Mouse (Mus musculus) forebrain, embryonic 13.5 days (tissue): ENCODE data around the gene Pgap2. TPM values are rescaled to one million over a fixed set of nuclear protein-coding genes. Genes with fewer than 3 reads are reported as not detected.
A peak's percentile ranks its signal among the peaks of the same experiment; 100 is the strongest.

Experiments used
- ATAC-seq: fragments of 200-750 bp; cut with Nextera tagmentation; 2 replicates; pipeline ENCODE4 v1.8.0; 2017
- H3K27ac ChIP-seq: fragments of 300-500 bp; sonication (generic); 2 replicates; pipeline ENCODE4 v1.5.1; 2015; ENCODE audit warnings: inconsistent platforms, mild to moderate bottlenecking, moderate library complexity
- H3K27me3 ChIP-seq: fragments of 300-500 bp; sonication (generic); 2 replicates; pipeline ENCODE4 v1.6.1; 2015; ENCODE audit warnings: mild to moderate bottlenecking, inconsistent platforms
- H3K36me3 ChIP-seq: fragments of 300-500 bp; sonication (generic); 2 replicates; pipeline ENCODE4 v1.6.1; 2015; ENCODE audit warnings: mild to moderate bottlenecking, inconsistent platforms; ENCODE audit not compliant: poor library complexity, severe bottlenecking
- H3K4me1 ChIP-seq: fragments of 300-500 bp; sonication (generic); 2 replicates; pipeline ENCODE4 v1.6.1; 2015; ENCODE audit warnings: inconsistent platforms
- H3K4me2 ChIP-seq: fragments of 300-500 bp; sonication (generic); 2 replicates; pipeline ENCODE4 v1.6.1; 2015; ENCODE audit warnings: inconsistent platforms, mild to moderate bottlenecking, moderate library complexity
- H3K4me3 ChIP-seq: fragments of 300-500 bp; sonication (generic); 2 replicates; pipeline ENCODE4 v1.5.1; 2015; ENCODE audit warnings: mild to moderate bottlenecking, inconsistent platforms
- H3K9ac ChIP-seq: fragments of 300-500 bp; sonication (generic); 2 replicates; pipeline ENCODE4 v1.6.1; 2015; ENCODE audit warnings: mild to moderate bottlenecking, inconsistent platforms
- H3K9me3 ChIP-seq: fragments of 300-500 bp; sonication (generic); replicated peaks from 2 replicates; pipeline ENCODE4 v1.6.1; 2016; ENCODE audit warnings: inconsistent platforms
- WGBS: fragments of 180-500 bp; shearing (Covaris S2); methylation state at CpG from one replicate; pipeline ENCODE4 v1.1.7; 2015; 5-methylcytosine and 5-hydroxymethylcytosine counted together
- polyA plus RNA-seq: library from polyadenylated mRNA; unstranded; fragments of >200 nt; fragmentation: Nextera tagmentation; extraction: Ambion mirVana; gene quantifications from 2 replicates; pipeline ENCODE4 v1.2.1, GENCODE M21; 2015

The Pgap2 gene
- polyA plus RNA-seq, 1 experiment from 2014 or later = 50.6 TPM

- Histone ChIP-seq H3K36me3 (no peaks in the 10 kb centered on the region), H3K9ac (peak overlapping the region; percentile 74; the same call in 1 of the 2 replicates), H3K27ac (no peak overlapping the region), H3K4me3 (peak overlapping the region; percentile 64), H3K9me3 (no peaks in the 10 kb centered on the region), H3K4me1 (peaks cover 4% of the 10 kb centered on the region; the same call in 1 of the 2 replicates), H3K4me2 (peak overlapping the region; percentile 86), H3K27me3 (no peaks in the 10 kb centered on the region)
- ATAC-seq = peak; percentile 77
- WGBS = under 1% methylated on average over 9 of the region's 13 CpGs
Observed at GRCm38 (mm10) chr7:102222336-102222735, 12.3 kb downstream of the Pgap2 start.

- Histone ChIP-seq H3K36me3 (0 out of 2 replicates have a peak, but pooled peaks cover 2% of the 10 kb centered on the region), H3K9me3 (no peaks in the 10 kb centered on the region), H3K9ac (peak overlapping the region; percentile 74), H3K27ac (no peak overlapping the region), H3K4me2 (peak overlapping the region; percentile 86), H3K27me3 (no peaks in the 10 kb centered on the region), H3K4me1 (peaks cover 4% of the 10 kb centered on the region; the same call in 1 of the 2 replicates), H3K4me3 (peak overlapping the region; percentile 64)
- WGBS = 2% methylated on average over 26 of the region's 31 CpGs
- peak; percentile 90 for ATAC-seq
Observed at GRCm38 (mm10) chr7:102222830-102223556, 13.0 kb downstream of the Pgap2 start.

- WGBS = 94% methylated on average over 5 of the region's 5 CpGs
- Histone ChIP-seq H3K4me3 (no peak overlapping the region), H3K4me2 (no peak overlapping the region)
Observed at GRCm38 (mm10) chr7:102223883-102224738, 14.1 kb downstream of the Pgap2 start.

GRCm38 (mm10) chr7:102226051-102226450, 16.0 kb downstream of the Pgap2 start:
- H3K4me2 ChIP-seq = no peak overlapping the region
- no peak overlapping the region for H3K9ac ChIP-seq
- no peaks in the 10 kb centered on the region for H3K27me3 ChIP-seq
- ATAC-seq = no peak
- peaks cover 4% of the 10 kb centered on the region; the same call in 1 of the 2 replicates for H3K4me1 ChIP-seq
- H3K9me3 ChIP-seq = no peaks in the 10 kb centered on the region
- no peak overlapping the region for H3K27ac ChIP-seq
- WGBS = 93% methylated on average over 6 of the region's 6 CpGs
- peaks cover 17% of the 10 kb centered on the region; the same call in 1 of the 2 replicates for H3K36me3 ChIP-seq
- H3K4me3 ChIP-seq = no peak overlapping the region

More at GRCm38 (mm10) chr7:102223883-102224738, 14.1 kb downstream of the Pgap2 start:
- Histone ChIP-seq H3K9ac (no peak overlapping the region), H3K27ac (no peak overlapping the region), H3K4me1 (peaks cover 4% of the 10 kb centered on the region; the same call in 1 of the 2 replicates), H3K9me3 (no peaks in the 10 kb centered on the region), H3K36me3 (0 out of 2 replicates have a peak, but pooled peaks cover 7% of the 10 kb centered on the region), H3K27me3 (no peaks in the 10 kb centered on the region)
- ATAC-seq = no peak

DNA sequence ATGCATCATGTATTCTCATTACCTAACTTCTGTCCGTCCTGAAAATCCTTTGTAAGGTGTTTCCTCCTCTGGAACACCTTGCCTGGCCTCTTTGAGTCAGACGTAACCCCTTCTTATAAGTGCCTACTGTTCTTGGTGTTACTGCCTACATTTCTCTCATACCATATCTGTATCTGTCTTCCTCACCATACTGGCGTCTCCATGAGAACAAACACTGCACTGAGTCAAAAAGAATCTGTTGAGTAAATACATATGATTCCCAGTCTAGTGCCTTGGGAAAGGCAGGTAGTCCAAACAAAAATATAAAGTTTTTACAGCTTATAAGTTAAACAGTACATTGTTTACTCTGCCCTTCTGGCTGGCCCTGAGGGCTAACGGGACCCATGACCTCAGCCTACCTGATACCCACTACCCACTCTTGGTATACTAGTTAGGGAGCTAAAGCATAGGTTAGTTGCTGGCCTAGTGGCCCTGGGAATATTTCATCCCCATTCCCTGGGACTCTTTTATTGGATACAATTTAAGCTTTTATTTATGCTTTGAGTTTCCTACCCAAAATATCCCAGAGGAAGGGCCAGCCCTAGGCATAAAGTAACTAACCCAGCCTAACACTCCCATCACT, 18.2 kb downstream of the Pgap2 start:
- H3K9ac ChIP-seq = no peak overlapping the region
- no peaks in the 10 kb centered on the region for H3K9me3 ChIP-seq
- ATAC-seq = no peak
- H3K4me3 ChIP-seq = no peak overlapping the region
- peaks cover 1% of the 10 kb centered on the region; the same call in 1 of the 2 replicates for H3K4me1 ChIP-seq
- WGBS = 95% methylated on average over 4 of the region's 4 CpGs
- H3K36me3 ChIP-seq = peaks cover 21% of the 10 kb centered on the region; the same call in 1 of the 2 replicates
- no peak overlapping the region for H3K27ac ChIP-seq
- H3K4me2 ChIP-seq = no peak overlapping the region
- no peaks in the 10 kb centered on the region for H3K27me3 ChIP-seq

DNA sequence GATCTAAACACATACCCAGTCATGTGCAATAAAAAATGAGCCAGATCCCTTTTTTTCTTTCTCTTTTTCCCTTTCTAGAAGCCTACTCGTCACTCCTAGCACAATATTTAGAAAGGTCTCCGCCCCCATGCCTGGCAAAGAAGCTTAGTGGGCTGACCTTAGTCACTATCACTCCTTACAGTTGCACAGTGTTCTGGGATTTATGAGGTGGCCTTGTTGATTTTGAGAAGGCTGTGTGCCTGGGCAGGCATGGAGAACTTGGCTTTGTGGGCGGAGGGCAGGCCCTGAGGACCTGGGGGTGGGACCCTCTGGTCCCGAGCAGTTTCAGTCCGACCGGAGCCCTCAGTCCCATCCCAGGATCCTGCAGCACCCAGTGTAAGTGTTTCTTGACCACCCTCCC, 19.8 kb downstream of the Pgap2 start:
- no peaks in the 10 kb centered on the region for H3K4me1 ChIP-seq
- no peaks in the 10 kb centered on the region for H3K9me3 ChIP-seq
- no peaks in the 10 kb centered on the region for H3K27me3 ChIP-seq
- WGBS = 91% methylated on average over 6 of the region's 6 CpGs
- no peak overlapping the region for H3K4me3 ChIP-seq
- no peak overlapping the region for H3K4me2 ChIP-seq
- no peak overlapping the region for H3K9ac ChIP-seq
- no peak for ATAC-seq
- H3K27ac ChIP-seq = no peak overlapping the region
- peaks cover 22% of the 10 kb centered on the region; the same call in 1 of the 2 replicates for H3K36me3 ChIP-seq

DNA sequence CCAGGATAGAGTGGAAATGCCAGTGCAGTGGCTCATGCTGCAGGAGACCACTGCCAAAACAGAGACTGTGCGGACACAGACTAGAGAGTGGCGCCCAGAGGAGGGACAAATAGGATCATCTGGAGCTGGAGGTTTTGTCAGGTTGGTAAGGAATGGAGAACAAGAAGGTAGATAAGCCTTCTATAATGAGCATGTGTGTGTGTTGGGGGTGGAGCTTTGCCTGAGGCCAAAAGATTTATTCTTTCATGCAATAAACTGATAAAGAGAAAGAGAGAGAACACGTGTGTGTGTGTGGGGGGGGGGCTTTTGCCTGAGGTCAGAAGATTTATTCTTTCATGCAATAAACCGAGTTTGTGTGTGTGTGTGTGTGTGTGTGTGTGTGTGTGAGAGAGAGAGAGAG, 23.1 kb downstream of the Pgap2 start:
- Histone ChIP-seq H3K9me3 (no peaks in the 10 kb centered on the region), H3K4me1 (no peaks in the 10 kb centered on the region), H3K4me2 (no peak overlapping the region), H3K4me3 (no peak overlapping the region), H3K27ac (no peak overlapping the region), H3K27me3 (no peaks in the 10 kb centered on the region), H3K9ac (no peak overlapping the region), H3K36me3 (peaks cover 51% of the 10 kb centered on the region)
- 79% methylated on average over 4 of the region's 4 CpGs for WGBS
- no peak for ATAC-seq

DNA sequence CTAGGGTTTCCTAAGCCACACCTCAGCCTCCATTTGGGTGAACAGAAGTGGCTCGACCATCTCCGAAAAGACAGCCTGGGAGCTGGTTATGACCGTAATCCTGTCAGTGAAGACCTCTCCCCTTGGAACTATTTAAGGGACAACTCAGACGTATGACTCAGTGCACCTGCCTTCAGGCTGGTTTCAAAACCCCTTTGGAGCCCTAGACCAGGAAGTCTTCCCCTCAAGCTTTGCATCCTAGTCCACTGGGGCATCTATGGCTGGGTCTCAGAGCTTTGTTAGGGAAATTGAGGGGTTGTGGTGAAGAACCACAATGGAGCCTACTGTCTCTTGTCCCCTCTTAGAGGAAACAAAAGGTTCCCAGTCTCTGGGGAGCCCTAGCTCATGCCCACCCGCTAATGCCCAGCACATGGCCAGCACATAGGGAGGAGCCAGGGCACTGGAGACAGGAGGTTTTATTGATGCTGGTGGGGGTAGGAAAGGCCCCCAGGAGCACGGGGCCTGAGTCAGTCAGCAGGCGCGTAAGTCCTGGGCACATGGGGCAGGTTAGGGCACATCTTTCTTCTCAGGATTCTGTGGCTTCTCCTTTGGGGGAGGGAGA, 28.8 kb downstream of the Pgap2 start:
- Histone ChIP-seq H3K4me3 (no peak overlapping the region), H3K9me3 (no peaks in the 10 kb centered on the region), H3K36me3 (peaks cover 64% of the 10 kb centered on the region), H3K9ac (no peak overlapping the region), H3K4me1 (no peaks in the 10 kb centered on the region), H3K27ac (no peak overlapping the region), H3K27me3 (no peaks in the 10 kb centered on the region), H3K4me2 (no peak overlapping the region)
- ATAC-seq = no peak
- 89% methylated on average over 8 of the region's 8 CpGs for WGBS

GRCm38 (mm10) chr7:102239591-102239990, 29.6 kb downstream of the Pgap2 start:
- H3K36me3 ChIP-seq = peaks cover 64% of the 10 kb centered on the region
- no peak overlapping the region for H3K9ac ChIP-seq
- no peaks in the 10 kb centered on the region for H3K4me1 ChIP-seq
- no peak overlapping the region for H3K27ac ChIP-seq
- no peaks in the 10 kb centered on the region for H3K9me3 ChIP-seq
- H3K4me3 ChIP-seq = no peak overlapping the region
- ATAC-seq = no peak
- H3K4me2 ChIP-seq = no peak overlapping the region
- H3K27me3 ChIP-seq = no peaks in the 10 kb centered on the region
- 97% methylated on average over 16 of the region's 16 CpGs for WGBS

GRCm38 (mm10) chr7:102242371-102242770, 32.4 kb downstream of the Pgap2 start:
- ATAC-seq = no peak

DNA sequence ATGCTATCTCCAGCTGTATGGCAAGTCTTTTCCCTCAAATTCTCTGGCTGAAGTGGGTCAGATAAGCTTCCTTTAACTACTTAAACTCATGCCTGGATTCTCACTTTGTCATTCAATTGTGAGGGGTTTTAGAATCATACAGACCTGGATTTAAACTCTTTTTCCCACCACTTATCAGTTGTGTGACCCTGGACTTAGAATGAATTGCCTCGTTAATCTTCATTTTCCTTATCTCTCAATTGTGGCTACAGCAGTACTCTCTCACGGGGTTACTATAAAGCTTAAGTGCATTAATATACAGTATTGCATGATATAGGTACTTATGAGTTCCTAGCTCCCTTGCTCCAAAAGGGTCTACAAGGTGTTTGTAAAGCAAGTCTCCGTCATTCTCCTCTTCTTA, 32.9 kb downstream of the Pgap2 start:
- ATAC-seq = no peak
- Histone ChIP-seq H3K9me3 (no peaks in the 10 kb centered on the region), H3K4me3 (no peak overlapping the region), H3K27me3 (no peaks in the 10 kb centered on the region), H3K9ac (no peak overlapping the region), H3K27ac (no peak overlapping the region), H3K36me3 (peaks cover 33% of the 10 kb centered on the region), H3K4me1 (peaks cover 18% of the 10 kb centered on the region), H3K4me2 (no peak overlapping the region)
- WGBS = 84% methylated on average over 3 of the region's 3 CpGs

More at GRCm38 (mm10) chr7:102242371-102242770, 32.4 kb downstream of the Pgap2 start:
- WGBS = 90% methylated on average over 5 of the region's 5 CpGs
- Histone ChIP-seq H3K9me3 (no peaks in the 10 kb centered on the region), H3K4me1 (peaks cover 15% of the 10 kb centered on the region), H3K36me3 (peaks cover 38% of the 10 kb centered on the region), H3K4me2 (no peak overlapping the region), H3K4me3 (no peak overlapping the region), H3K27me3 (no peaks in the 10 kb centered on the region), H3K27ac (no peak overlapping the region), H3K9ac (no peak overlapping the region)
